7 mouse cellular contexts compared by ENCODE assay signal in genomic region chr1:150992711-150993161, GRCm38 (mm10). TPM values are rescaled to one million over a fixed set of nuclear protein-coding genes. Genes with fewer than 3 reads are reported as not detected.
DNase-seq lines count a peak whose midpoint lies in the region; ATAC-seq and TF ChIP-seq lines count a peak whose summit lies in the region.

No protein-coding gene starts in this region.

- H3K4me2 ChIP-seq in neural tube, embryonic 11.5 days (ENCODE audit: low read depth), result peak overlapping the region; percentile 87
- peak overlapping the region; percentile 88 for H3K4me2 ChIP-seq in forebrain, embryonic 16.5 days (ENCODE audit: low read length)
- H3K4me2 ChIP-seq in liver, embryonic 14.5 days (ENCODE audit: low read depth), result peak overlapping the region; percentile 57
- peak overlapping the region; percentile 77 for H3K4me2 ChIP-seq in stomach, postnatal 0 days (replicated peaks; ENCODE audit: low read depth)

- H3K27me3 ChIP-seq in neural tube, embryonic 11.5 days (ENCODE audit: control insufficient read depth, insufficient read depth, low read length), result no peaks in the 10 kb centered on the region
- peaks cover 14% of the 10 kb centered on the region for H3K27me3 ChIP-seq in forebrain, embryonic 16.5 days (replicated peaks; ENCODE audit: control insufficient read depth, insufficient read depth, low read length)
- H3K27me3 ChIP-seq in liver, embryonic 14.5 days (ENCODE audit: control insufficient read depth, insufficient read depth, low read length), result peaks cover 8% of the 10 kb centered on the region
- H3K27me3 ChIP-seq in stomach, postnatal 0 days (ENCODE audit: control insufficient read depth, insufficient read depth, low read length), result no peaks in the 10 kb centered on the region

- H3K4me1 ChIP-seq in neural tube, embryonic 11.5 days (ENCODE audit: control insufficient read depth, insufficient read depth, low read length), result peaks cover 8% of the 10 kb centered on the region
- H3K4me1 ChIP-seq in forebrain, embryonic 16.5 days (replicated peaks; ENCODE audit: control insufficient read depth, insufficient read depth, low read length), result peaks cover 17% of the 10 kb centered on the region
- 0 out of 4 replicates have a peak, but pooled peaks cover 0 to 5% of the 10 kb centered on the region in 2 experiments for H3K4me1 ChIP-seq in liver, embryonic 14.5 days (replicated peaks; ENCODE audit: control insufficient read depth in 2 of 2, insufficient read depth in 2 of 2, low read length in 1 of 2)
- H3K4me1 ChIP-seq in stomach, postnatal 0 days (replicated peaks; ENCODE audit: control insufficient read depth, insufficient read depth), result no peaks in the 10 kb centered on the region

- no peak; the same call in 1 of the 2 replicates for ATAC-seq in neural tube, embryonic 11.5 days (ENCODE audit: insufficient read depth, low FRiP score, low TSS enrichment)
- ATAC-seq in forebrain, embryonic 16.5 days, result no peak
- no peak for ATAC-seq in liver, embryonic 14.5 days (ENCODE audit: insufficient read depth)
- peak; percentile 21; the same call in 1 of the 2 replicates for ATAC-seq in stomach, postnatal 0 days (ENCODE audit: low FRiP score, low TSS enrichment)

- H3K9ac ChIP-seq in neural tube, embryonic 11.5 days (ENCODE audit: low read length), result peak overlapping the region; percentile 72
- H3K9ac ChIP-seq in forebrain, embryonic 16.5 days (replicated peaks; ENCODE audit: low read depth, low read length), result peak overlapping the region; percentile 62
- H3K9ac ChIP-seq in liver, embryonic 14.5 days (replicated peaks), result no peak overlapping the region
- H3K9ac ChIP-seq in stomach, postnatal 0 days (ENCODE audit: low read length), result peak overlapping the region; percentile 67

- DNase-seq in neural tube, embryonic 11.5 days (ENCODE audit: low spot score), result no peak
- no peak for DNase-seq in neural tube, embryonic 10.5 days (ENCODE audit: extremely low spot score, low spot score)
- DNase-seq in liver, embryonic 14.5 days (ENCODE audit: low read depth in 3 of 3, low spot score in 3 of 3), result no peak
- no peak for DNase-seq in stomach, postnatal 0 days (ENCODE audit: low spot score)
- no peak for DNase-seq in thymus, postnatal 0 days (ENCODE audit: low spot score)
- DNase-seq in cerebellum, adult 9-11 months, result no peak

- TF ChIP-seq EP300 in liver, embryonic 14.5 days (IDR thresholded peaks at IDR 0.05; ENCODE audit: low read depth), result no peak
- no peak for TF ChIP-seq EP300 in stomach, postnatal 0 days (optimal IDR thresholded peaks at IDR 0.05)

- H3K9me3 ChIP-seq in neural tube, embryonic 11.5 days (ENCODE audit: control insufficient read depth, low read length), result no peaks in the 10 kb centered on the region; the same call in none of the 2 replicates
- H3K9me3 ChIP-seq in forebrain, embryonic 16.5 days (ENCODE audit: control insufficient read depth, low read length), result peaks cover 5% of the 10 kb centered on the region; the same call in 1 of the 2 replicates
- H3K9me3 ChIP-seq in liver, embryonic 14.5 days (ENCODE audit: control insufficient read depth, low read length), result no peaks in the 10 kb centered on the region
- 0 out of 2 replicates have a peak, but pooled peaks cover 3% of the 10 kb centered on the region for H3K9me3 ChIP-seq in stomach, postnatal 0 days (ENCODE audit: control insufficient read depth, low read length)

- TF ChIP-seq CTCF in liver, embryonic 14.5 days (IDR thresholded peaks at IDR 0.05; ENCODE audit: low read depth), result no peak
- no peak for TF ChIP-seq CTCF in stomach, postnatal 0 days (IDR thresholded peaks at IDR 0.05; ENCODE audit: low read depth)

- H3K27ac ChIP-seq in neural tube, embryonic 11.5 days (ENCODE audit: low read depth, low read length), result peak overlapping the region; percentile 68
- H3K27ac ChIP-seq in forebrain, embryonic 16.5 days (ENCODE audit: low read length), result no peak overlapping the region
- H3K27ac ChIP-seq in liver, embryonic 14.5 days, result no peak overlapping the region
- H3K27ac ChIP-seq in stomach, postnatal 0 days (replicated peaks), result peak overlapping the region; percentile 66

- no peaks in the 10 kb centered on the region for H3K36me3 ChIP-seq in neural tube, embryonic 11.5 days (ENCODE audit: control insufficient read depth, insufficient read depth, low read length)
- no peaks in the 10 kb centered on the region for H3K36me3 ChIP-seq in forebrain, embryonic 16.5 days (ENCODE audit: control insufficient read depth, insufficient read depth)
- H3K36me3 ChIP-seq in liver, embryonic 14.5 days (replicated peaks; ENCODE audit: control insufficient read depth, insufficient read depth, low read depth), result no peaks in the 10 kb centered on the region
- H3K36me3 ChIP-seq in stomach, postnatal 0 days (ENCODE audit: control insufficient read depth, insufficient read depth, low read length), result no peaks in the 10 kb centered on the region

- H3K4me3 ChIP-seq in neural tube, embryonic 11.5 days (ENCODE audit: low read depth, low read length), result peak overlapping the region; percentile 54
- peak overlapping the region; percentile 51 for H3K4me3 ChIP-seq in forebrain, embryonic 16.5 days (replicated peaks; ENCODE audit: low read length)
- peak overlapping the region; percentile 45 to 50 for H3K4me3 ChIP-seq in liver, embryonic 14.5 days (ENCODE audit: insufficient read depth in 1 of 2, low read depth in 2 of 2, low read length in 2 of 2)
- peak overlapping the region; percentile 44 for H3K4me3 ChIP-seq in stomach, postnatal 0 days (ENCODE audit: low read depth, low read length)

- 1% methylated on average over 6 of the region's 6 CpGs for WGBS in neural tube, embryonic 11.5 days
- 2% methylated on average over 6 of the region's 6 CpGs for WGBS in forebrain, embryonic 16.5 days
- 1% methylated on average over 6 of the region's 6 CpGs for WGBS in liver, embryonic 14.5 days (ENCODE audit: insufficient replicate concordance)
- WGBS in stomach, postnatal 0 days, result 1% methylated on average over 6 of the region's 6 CpGs

RNA-seq across cellular contexts. Expression of gene Hmcn1, which starts 0.5 kb away (rescaled TPM):
- polyA plus RNA-seq in neural tube, embryonic 11.5 days (2014; fragmentation: Nextera tagmentation; extraction: Ambion mirVana), result 8.9 and 12.3 TPM in 2 replicates
- polyA plus RNA-seq in forebrain, embryonic 16.5 days (2015; fragmentation: Nextera tagmentation; extraction: Ambion mirVana), result 0.81 and 1.3 TPM in 2 replicates
- polyA plus RNA-seq in liver, embryonic 14.5 days (2012; rRNA removed), result 1.6 and 3.3 TPM in 2 replicates
- polyA plus RNA-seq in liver, embryonic 14.5 days (2014; fragmentation: Nextera tagmentation; extraction: Ambion mirVana), result 1.7 and 2.3 TPM in 2 replicates
- 7.5 and 8.0 TPM in 2 replicates for polyA plus RNA-seq in stomach, postnatal 0 days (2015; fragmentation: Nextera tagmentation; extraction: Ambion mirVana)
- 0.13 and 0.29 TPM in 2 replicates for polyA plus RNA-seq in thymus, postnatal 0 days (2015; fragmentation: Nextera tagmentation; extraction: Ambion mirVana)

Comparison
In these comparisons a context has a peak if more than half of its experiments do, and no peak if none do; other contexts are left out.
1. H3K27ac ChIP-seq: peak in neural tube, embryonic 11.5 days (single experiment) and stomach, postnatal 0 days (single experiment); none in forebrain, embryonic 16.5 days (single experiment) and liver, embryonic 14.5 days (single experiment).
2. Peak in every context shown above with its lines, with median percentiles within 50 percentile points of each other: H3K4me2 ChIP-seq and H3K4me3 ChIP-seq.